Mouse (Mus musculus): Measurements from ENCODE around the gene Gse1.

DNA sequence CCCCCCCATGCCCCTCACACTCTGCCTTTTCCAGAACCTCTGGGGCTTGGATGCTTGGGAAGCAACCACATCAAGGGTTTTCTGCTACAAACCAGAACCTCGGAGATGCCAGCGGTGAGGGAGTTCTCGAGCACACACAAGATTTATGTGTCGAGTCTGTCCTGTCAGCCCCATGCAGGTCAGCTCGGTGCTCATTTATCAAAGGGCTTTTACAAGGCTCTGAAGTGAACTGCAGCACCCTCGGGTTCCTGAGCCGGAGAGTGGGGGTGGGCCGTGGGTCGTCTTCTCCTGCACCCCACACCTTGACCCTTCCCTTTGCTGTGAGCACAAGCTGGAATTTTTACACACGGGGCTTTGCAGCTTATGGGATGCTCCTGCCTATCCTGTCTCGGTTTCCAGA is 5.7 kb upstream of the Gse1 start:
- TF ChIP-seq POLR2A (IDR thresholded peaks at IDR 0.05; ENCODE audit: insufficient read length, low read depth), result no peak
- no peak for TF ChIP-seq MYOG (IDR thresholded peaks at IDR 0.05; ENCODE audit: control insufficient read depth in 1 of 3, insufficient read depth in 1 of 3, insufficient read length in 2 of 3, low read depth in 2 of 3)
- no peak for TF ChIP-seq CEBPB (IDR thresholded peaks at IDR 0.05; ENCODE audit: insufficient read depth, poor library complexity, severe bottlenecking)
- TF ChIP-seq MAX (IDR thresholded peaks at IDR 0.05; ENCODE audit: low read depth), result no peak
- TF ChIP-seq TCF12 (IDR thresholded peaks at IDR 0.05; ENCODE audit: insufficient read depth, poor library complexity, severe bottlenecking), result no peak
- TF ChIP-seq POLR2AphosphoS2 (IDR thresholded peaks at IDR 0.05; ENCODE audit: insufficient read length, low read depth), result no peak
- TF ChIP-seq MYOD1 (IDR thresholded peaks at IDR 0.05; ENCODE audit: control insufficient read depth in 1 of 3, insufficient read length in 2 of 3, low read depth in 2 of 3), result no peak
- TF ChIP-seq E2F4 (IDR thresholded peaks at IDR 0.05; ENCODE audit: insufficient read depth), result no peak
- TF ChIP-seq USF1 (IDR thresholded peaks at IDR 0.05; ENCODE audit: low read depth), result no peak
- TF ChIP-seq SRF (IDR thresholded peaks at IDR 0.05; ENCODE audit: control insufficient read depth, insufficient read length, low read depth), result no peak
- TF ChIP-seq REST (IDR thresholded peaks at IDR 0.05; ENCODE audit: insufficient read depth, insufficient read length), result no peak
- no peak for TF ChIP-seq TCF3 (IDR thresholded peaks at IDR 0.05; ENCODE audit: insufficient read length, low read depth)

Data from myocyte (in vitro differentiated cells).